Mouse (Mus musculus) 416B (cell line): ENCODE results near the gene Pdzrn3.

ENCODE experiments used
- DNase-seq: peaks from one replicate; pipeline ENCODE4 v3.0.0; 2011; ENCODE audit warnings: low read depth

Gene Pdzrn3

DNA sequence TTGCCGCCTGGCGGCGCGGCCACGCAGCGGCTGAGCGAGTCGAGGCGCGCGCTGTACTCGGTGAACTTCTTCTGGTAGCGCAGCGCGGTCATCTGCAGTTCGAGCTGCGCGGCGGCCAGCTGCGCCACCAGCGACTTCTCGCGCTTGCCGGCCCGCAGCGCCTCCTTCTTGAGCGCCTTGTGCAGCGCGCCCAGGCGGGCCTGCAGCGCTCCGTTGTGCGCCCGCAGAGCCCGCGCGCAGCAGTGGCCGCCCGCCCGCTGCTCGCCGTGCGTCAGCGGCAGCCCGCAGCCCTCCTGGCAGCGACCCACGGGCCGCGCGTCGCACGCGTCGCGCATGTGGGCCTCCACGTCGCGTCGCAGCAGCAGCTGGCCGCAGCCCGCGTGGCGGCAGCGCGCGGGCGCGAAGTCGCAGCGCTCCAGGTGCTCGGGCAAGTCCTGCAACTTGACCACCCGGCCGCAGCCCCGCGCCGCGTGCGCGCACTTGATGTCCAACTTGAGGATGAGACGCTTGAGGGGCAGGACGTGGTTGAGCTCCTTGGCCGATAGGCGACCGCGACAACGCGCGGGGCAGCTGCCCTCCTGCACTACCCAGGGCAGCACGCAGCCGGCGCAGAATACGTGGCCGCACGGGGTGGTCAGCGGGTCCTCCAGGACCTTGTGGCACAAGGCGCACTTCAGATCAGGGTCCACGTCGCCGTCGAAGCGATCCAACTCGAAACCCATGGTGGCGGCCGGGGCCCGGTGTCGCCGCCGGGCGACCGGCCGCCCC lies at the start of gene Pdzrn3:
Gene Pdzrn3 (minus strand): TSS at position 731 of the 768 bp plus-strand sequence.
- DNase-seq, result no peak

GRCm38 (mm10) chr6:101427296-101427695 lies 49.6 kb upstream of the Pdzrn3 start:
- no peak for DNase-seq

- no peak for DNase-seq
Measured at GRCm38 (mm10) chr6:101426301-101426700, 48.6 kb upstream of the Pdzrn3 start.

GRCm38 (mm10) chr6:101422084-101422954 lies 44.6 kb upstream of the Pdzrn3 start:
- DNase-seq, result no peak

DNA sequence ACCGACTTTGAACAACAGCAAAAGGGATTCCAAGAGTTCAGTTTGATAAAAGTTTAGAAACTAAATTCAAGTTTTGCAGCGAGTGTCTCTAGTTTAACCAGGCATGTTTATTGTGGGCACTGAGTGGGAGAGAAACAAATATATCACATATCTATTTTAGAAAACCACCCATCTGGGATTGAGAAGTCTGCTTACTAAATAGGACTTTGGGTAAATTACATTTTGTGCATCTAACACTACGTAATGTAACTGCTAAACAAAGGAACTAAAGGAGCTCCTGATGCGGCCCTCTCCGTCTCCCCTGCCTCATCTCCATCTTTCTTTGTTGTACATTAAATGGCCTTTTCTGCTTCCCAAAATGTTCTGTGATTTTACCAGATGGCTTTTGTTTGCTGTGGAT lies 40.5 kb upstream of the Pdzrn3 start:
- no peak for DNase-seq

DNA sequence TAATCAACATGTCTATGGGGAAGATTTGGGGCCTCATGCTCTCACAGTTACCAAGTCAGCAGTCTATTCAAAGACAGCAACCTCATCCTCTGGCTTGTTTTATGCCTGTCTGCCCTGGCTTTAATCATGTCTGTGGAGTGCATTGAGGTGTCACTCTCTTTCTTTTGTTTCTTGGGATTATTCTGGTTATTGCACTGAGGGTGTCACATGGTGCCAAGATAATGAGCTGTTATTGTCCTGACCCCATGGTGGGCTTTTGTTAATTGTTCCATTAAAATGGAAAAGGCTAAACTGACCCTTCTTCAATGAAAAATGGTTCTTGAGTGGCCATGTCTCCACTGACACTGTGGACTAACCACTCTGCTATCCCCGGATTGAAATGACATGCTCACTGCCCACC lies 34.0 kb upstream of the Pdzrn3 start:
- no peak for DNase-seq

- DNase-seq, result no peak
Measured at GRCm38 (mm10) chr6:101411064-101411463, 33.4 kb upstream of the Pdzrn3 start.

DNA sequence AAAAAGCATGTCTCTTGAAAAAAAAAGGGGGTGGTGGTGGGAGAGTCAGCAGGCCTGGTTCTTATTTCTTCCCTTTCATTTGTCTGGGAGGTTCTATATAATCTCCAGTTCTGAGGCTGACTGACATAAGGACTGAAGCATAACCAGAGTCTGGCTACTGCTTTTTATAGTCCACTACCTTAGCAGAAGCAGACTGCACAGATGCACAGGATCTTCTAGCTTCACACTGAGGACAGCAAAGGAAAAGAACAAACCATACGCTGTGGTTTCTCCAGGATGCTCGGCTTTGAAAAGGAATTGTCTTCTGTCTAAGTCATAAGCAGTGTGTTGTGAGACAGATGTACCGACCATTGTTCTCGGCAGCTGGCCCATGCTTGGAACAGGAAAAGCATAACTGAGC lies 19.0 kb upstream of the Pdzrn3 start:
- no peak for DNase-seq

DNA sequence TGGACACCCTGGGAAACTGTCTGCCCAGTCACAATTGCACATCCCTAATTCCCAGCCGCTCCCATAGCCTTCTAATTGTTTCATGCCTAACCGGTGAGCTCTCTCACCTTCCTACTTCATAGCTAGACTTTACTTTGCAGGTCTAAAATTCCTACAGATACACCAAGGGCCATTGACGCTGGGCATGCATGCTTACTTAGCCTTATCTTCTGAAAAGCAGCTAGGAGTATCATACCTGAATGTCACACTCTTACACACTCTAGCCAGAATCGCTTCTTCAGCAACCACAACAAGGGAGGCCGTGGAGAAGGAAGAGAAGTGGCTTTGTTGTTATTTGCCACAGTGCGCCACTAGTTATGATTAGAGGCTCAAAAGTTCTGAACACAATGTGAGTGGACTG lies 18.2 kb upstream of the Pdzrn3 start:
- no peak for DNase-seq

DNA sequence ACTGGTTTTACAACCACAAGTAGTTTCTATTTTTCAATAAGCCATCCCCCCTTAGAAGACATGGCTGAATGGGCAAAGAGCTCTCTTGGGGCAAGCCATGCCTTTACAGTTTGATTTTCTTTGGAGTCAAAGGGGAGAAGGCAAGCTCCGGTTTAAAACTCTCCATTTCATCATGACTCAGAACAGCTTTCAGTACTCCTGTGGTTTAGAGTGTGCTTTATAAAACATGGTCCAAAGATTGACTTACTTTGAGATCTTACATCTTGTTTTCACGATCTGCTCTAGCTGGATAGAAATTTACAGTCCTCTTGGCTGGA lies 15.1 kb upstream of the Pdzrn3 start:
- no peak for DNase-seq

DNA sequence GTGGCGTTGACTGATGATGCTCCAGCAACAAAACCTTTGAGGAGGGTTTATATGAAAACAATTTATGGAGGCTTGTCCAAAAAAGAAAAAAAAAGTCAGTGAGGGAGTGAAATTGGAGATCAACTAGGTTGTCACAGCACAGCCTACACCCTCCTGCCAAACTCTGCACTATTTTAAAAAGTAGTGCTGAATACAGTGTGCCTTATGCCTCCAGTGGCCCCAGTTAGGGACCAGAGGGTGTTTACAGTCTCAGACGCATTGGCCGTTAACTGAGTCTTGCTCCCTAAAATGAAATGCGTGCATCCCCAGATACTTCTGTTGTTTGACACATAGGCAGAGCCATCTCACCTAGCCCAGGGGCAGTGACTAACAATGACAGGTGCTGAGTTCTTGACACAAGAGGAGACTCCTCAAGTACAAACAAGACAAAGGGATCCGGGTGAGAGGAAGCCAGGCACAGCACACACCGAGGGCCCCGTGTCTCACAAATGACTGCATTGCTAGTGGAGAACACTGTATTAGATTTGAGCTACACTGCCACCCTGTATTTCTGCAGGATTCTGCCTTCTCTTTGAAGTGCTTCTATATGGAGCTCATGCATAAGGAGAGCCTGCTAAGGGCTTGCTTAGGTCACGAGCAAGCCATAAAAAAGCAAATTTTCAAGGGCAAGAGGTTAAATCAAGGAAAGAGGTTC lies 14.6 kb upstream of the Pdzrn3 start:
- DNase-seq, result no peak

DNA sequence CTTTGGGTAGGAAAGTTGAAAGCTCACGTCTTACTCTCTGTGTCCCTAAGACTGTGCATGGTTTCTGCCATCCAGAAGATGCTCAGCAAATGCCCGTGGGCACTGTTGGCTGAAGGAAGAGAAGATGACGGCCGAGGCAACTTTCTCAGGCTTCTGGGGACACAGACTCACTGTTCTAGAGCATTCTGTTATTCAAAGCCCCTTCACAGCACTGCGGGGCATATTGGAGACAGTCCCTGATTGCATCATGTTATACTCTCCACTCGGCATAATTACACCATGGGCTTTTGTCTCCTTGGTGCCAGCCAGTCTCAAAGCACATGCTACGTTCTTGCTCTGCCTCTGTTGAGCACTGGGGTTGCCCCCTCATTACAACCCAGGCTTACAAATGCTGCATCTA lies 7.8 kb upstream of the Pdzrn3 start:
- DNase-seq, result no peak

DNA sequence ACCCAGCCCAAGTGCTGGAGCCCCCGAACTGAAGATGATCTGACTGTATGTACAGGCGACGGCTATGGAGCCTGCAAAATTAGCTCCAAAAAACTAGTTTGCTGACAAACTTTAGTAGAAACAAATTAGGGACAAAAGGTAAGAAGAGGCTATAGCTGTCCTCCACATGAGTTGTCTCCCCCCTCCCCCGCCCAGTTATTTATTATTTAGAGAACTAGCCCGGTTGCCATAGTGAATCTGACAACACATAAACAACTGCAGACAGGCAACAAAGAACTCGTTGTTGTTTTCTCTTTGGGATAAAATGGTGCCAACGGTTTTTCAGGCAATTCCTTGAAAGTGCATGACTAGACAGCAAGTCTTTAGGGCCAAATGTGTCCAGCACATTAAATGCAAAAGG lies 7.3 kb upstream of the Pdzrn3 start:
- no peak for DNase-seq

DNA sequence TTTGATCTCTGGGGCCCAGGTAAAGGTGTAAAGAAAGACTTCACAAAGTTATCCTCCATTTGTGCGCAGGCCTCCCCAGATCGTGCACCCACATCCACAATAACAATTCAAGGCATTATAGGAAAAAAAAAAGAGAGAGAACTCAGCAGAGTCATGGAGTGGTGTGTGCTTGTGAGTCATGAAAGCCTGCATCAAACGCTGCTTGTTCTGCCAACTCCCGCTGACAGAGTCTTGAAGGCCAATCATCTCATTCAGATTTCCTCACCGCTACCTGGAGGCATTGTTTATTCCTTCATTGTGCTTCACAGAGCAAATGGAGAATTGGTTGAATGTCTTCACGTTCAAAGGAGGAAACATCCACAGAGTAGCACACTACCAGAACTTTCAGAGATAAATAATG lies 6.8 kb upstream of the Pdzrn3 start:
- DNase-seq, result no peak

- DNase-seq, result no peak
Measured at GRCm38 (mm10) chr6:101382891-101383290, 5.2 kb upstream of the Pdzrn3 start.

DNA sequence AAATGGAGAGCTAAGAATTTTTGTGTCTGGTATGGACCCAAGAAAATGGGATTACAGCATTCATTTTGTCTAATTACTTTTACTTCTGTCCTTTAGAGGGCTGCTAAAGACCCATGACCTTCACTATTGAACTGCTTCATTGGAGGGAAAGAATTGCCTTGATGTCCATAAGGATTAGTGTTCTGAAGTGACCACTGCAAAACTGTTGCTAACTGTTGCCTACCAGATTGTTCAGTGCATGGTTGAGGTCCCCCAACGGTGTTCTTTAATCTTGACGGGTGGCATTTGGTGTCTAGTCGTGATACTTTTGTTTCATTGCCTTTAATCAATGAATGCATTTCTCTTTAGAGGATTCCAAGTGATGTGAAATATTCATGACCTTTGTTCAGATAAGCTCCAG lies 1.8 kb upstream of the Pdzrn3 start:
- DNase-seq, result no peak

DNA sequence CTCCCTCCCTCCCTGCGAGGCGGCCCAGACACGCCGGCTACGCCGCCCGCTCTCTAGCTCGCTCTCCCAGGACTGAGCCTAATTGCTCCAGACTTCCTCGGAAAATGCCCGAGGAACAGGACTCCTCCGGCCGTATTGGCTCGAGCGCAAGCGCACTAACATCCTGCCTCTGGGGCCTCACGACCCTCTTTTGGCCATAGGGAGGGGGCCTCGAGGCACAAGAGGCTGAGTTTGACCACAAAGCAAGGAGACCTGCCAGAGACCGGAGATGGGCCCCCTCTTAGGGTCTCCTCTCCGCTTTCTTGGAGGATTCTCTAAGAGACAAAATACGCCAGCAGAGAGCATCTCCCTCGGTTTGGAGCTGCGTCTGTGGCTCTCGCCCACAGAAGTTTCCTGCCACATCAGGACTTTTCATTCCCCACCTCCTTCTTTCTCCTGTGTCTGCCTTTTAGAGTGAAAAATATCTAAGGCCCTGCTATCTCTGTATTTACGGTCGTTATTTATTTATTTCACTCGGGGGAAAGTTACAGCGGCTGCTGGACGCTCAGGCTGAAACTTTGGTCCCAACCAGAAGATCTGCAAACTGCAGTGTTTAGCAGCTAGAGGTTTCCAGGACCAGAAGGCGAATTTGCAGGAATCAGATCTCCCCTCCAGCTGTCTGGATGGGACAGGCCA lies 375 bp upstream of the Pdzrn3 start:
- no peak for DNase-seq

GRCm38 (mm10) chr6:101376511-101377166 lies 1.1 kb downstream of the Pdzrn3 start:
- DNase-seq, result no peak

GRCm38 (mm10) chr6:101376049-101376448 lies 1.6 kb downstream of the Pdzrn3 start:
- no peak for DNase-seq

GRCm38 (mm10) chr6:101374721-101375120 lies 3.0 kb downstream of the Pdzrn3 start:
- no peak for DNase-seq

DNA sequence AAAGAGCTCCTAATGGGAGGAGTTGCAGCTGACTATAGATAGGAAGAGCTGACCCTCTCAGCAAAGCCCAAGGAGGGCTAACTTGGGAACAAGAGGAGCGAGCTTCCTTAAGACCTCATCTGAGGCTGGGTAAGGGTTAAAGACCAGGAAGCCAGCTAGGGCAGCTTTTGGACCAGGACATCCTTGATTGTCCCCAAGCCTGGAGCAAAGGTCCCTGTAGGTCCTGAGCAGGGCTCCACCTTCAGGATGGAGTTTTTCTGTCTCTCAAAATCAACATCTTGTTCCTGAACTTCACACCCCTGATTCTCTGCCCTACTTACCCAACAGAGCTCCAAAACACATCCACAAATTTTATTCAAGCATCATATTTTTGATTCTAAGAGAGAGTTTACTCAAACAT lies 3.5 kb downstream of the Pdzrn3 start:
- no peak for DNase-seq

GRCm38 (mm10) chr6:101372982-101373381 lies 4.7 kb downstream of the Pdzrn3 start:
- no peak for DNase-seq
